Mouse (Mus musculus): ENCODE measurements around the gene Faap24. TPM values are rescaled to one million over a fixed set of nuclear protein-coding genes. Genes with fewer than 3 reads are reported as not detected.

The Faap24 gene
- total RNA-seq (2023): 9.3 TPM

DNA sequence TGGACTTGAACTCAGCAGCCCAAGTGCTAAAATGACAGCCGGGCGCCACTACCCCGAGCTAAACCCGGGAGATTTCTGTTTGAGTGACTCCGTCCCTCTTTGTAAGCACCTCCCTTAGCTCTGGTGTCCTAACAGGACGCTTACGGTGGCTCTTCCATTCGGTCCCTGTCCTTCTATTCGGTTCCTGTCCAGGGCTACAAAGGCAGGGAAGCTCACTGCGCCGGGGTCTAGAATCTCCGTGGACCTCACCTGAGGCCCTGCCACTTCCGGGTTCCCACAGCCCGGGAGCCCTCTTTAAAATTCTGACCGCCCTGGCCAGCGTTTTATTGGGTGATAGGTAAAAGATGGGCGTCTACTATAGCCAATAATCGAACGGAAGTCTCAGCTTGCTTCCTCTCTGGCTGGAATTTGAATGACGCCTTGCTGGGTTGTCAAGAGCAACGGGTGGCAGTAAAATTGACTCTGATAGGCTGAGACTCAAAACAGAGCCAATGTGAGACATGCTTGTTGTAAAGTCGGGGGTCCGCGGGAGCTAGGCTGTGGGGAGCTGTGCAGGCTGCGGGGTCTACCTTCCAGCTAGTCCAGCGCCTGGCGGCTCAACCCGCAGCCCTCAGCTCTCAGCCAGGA lies at the start of gene Faap24, which contains the start of gene Cep89:
TSS of gene Faap24 (minus strand) at position 295 of the 627 bp plus-strand sequence.
TSS of gene Cep89 (plus strand) at position 494 of the 627 bp plus-strand sequence.

Other genes starting within 250 kb of the Faap24 start
- not detected for gene Slc7a10, start 210.5 kb downstream of the Faap24 start, total RNA-seq (2023)
- 0.15 TPM for gene Lrp3, start 181.3 kb downstream of the Faap24 start, total RNA-seq (2023)
- 17.2 TPM for gene Gpatch1, start 78.4 kb downstream of the Faap24 start, total RNA-seq (2023)
- 1.2 TPM for gene Rhpn2, start 62.7 kb downstream of the Faap24 start, total RNA-seq (2023)
- gene Cep89, start 199 bp upstream of the Faap24 start, total RNA-seq (2023): 9.2 TPM
- gene Slc7a9, start 52.0 kb upstream of the Faap24 start, total RNA-seq (2023): not detected
- not detected for gene Tdrd12, start 140.9 kb upstream of the Faap24 start, total RNA-seq (2023)
- gene Nudt19, start 159.5 kb upstream of the Faap24 start, total RNA-seq (2023): 19.4 TPM
- 0.09 TPM for gene Rgs9bp, start 188.7 kb upstream of the Faap24 start, total RNA-seq (2023)
- gene Ankrd27, start 189.4 kb upstream of the Faap24 start, total RNA-seq (2023): 50.6 TPM

Data from CD4-positive naive resting alpha-beta T cell, adult 57 days (primary cell).